Mouse (Mus musculus): ENCODE measurements around the gene Hlcs.

DNA sequence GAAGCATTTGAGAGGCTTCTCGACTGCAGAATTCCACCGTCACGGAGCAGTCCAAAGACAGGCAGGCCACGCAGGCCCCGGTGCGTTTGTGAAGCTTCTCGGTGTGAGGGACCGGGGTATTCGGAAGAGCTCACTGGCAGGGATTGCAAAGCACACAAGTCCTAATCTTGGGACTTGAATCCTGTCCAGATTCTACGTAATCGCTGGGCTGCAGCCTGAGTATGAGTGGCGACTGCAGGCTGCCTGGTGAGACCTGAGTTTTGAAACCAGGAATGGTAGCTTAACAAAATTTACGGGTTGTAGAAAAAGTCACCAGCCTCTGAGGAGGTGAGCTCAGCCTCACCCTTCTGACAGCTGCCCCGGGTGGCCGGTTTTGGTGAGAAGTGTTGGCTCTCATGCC is 64.7 kb downstream of the Hlcs start:
- no peak for TF ChIP-seq CTCF (IDR thresholded peaks at IDR 0.05; ENCODE audit: insufficient read depth, low read length)
- no peak for TF ChIP-seq POLR2A (IDR thresholded peaks at IDR 0.05; ENCODE audit: borderline replicate concordance, extremely low read depth, low read depth, low read length)

All from lung, adult 2 months (tissue).